ENCODE assay signal across 12 mouse cellular contexts in the genomic region with DNA sequence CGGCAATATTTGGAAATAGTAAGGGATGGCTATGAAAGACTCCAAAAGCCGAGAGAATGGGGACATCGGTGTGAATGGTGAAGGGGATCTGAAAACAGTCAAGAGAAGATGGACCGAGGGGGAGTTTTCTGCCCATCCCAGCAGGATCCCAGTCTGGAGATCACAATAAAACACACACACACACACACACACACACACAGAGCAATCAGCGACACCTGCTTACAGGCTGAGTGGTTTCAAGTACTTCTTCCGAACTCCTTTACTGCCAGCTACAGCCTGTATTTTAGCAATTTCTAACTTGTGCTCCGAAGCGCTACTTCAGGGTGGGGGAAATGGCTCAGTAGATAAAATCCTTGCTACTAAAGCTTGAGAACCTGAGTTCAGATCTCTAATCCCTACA.
DNase-seq lines count a peak whose midpoint lies in the region; ATAC-seq lines count a peak whose summit lies in the region.
"Had no signal": no experiment of that assay in that cellular context is flagged by ENCODE, and none has a peak within 500 bp of the region (broad histone marks: within the 10 kb centered on the region; RNA-seq: fewer than 3 reads in every experiment).

No protein-coding gene starts in this region.

- no peak for DNase-seq in neural tube, embryonic 10.5 days (ENCODE audit: extremely low spot score, low spot score)
- no peak for DNase-seq in spleen, adult 12 weeks (ENCODE audit: low spot score)
- no peak for DNase-seq in adrenal gland, postnatal 14 days
- DNase-seq: cerebellum, adult 9-10 months; gastrocnemius, adult 2 months; kidney, adult 18-20 months; lung, adult 2 months had no signal

- no peaks in the 10 kb centered on the region for H3K36me3 ChIP-seq in hindbrain, embryonic 15.5 days
- no peaks in the 10 kb centered on the region for H3K36me3 ChIP-seq in hindbrain, embryonic 16.5 days (ENCODE audit: control insufficient read depth, insufficient read depth, low read length)
- no peaks in the 10 kb centered on the region for H3K36me3 ChIP-seq in neural tube, embryonic 13.5 days
- no peaks in the 10 kb centered on the region for H3K36me3 ChIP-seq in forebrain, embryonic 16.5 days (ENCODE audit: control insufficient read depth, insufficient read depth)

- 46% methylated on average over 8 of the region's 8 CpGs for WGBS in hindbrain, embryonic 15.5 days
- 43% methylated on average over 8 of the region's 8 CpGs for WGBS in hindbrain, embryonic 16.5 days
- 48% methylated on average over 8 of the region's 8 CpGs for WGBS in neural tube, embryonic 13.5 days
- 12% methylated on average over 8 of the region's 8 CpGs for WGBS in forebrain, embryonic 16.5 days

- no peak for ATAC-seq in hindbrain, embryonic 15.5 days (ENCODE audit: low FRiP score, low read depth)
- no peak for ATAC-seq in hindbrain, embryonic 16.5 days
- ATAC-seq in neural tube, embryonic 13.5 days (ENCODE audit: low read depth): no peak
- peak; percentile 49; the same call in 1 of the 2 replicates for ATAC-seq in forebrain, embryonic 16.5 days
- ATAC-seq: CD4-positive, CD25-positive, alpha-beta regulatory T cell, adult 4 months had no signal

- no peak overlapping the region for H3K27ac ChIP-seq in hindbrain, embryonic 15.5 days (replicated peaks)
- H3K27ac ChIP-seq in hindbrain, embryonic 16.5 days (ENCODE audit: low read depth, low read length): no peak overlapping the region
- H3K27ac ChIP-seq in neural tube, embryonic 13.5 days (replicated peaks): peak overlapping the region; percentile 47; the same call in 1 of the 2 replicates
- H3K27ac ChIP-seq in forebrain, embryonic 16.5 days (ENCODE audit: low read length): no peak overlapping the region
- H3K27ac ChIP-seq: gastrocnemius, adult 2 months had no signal

- H3K9me3 ChIP-seq in hindbrain, embryonic 15.5 days: no peaks in the 10 kb centered on the region
- H3K9me3 ChIP-seq in hindbrain, embryonic 16.5 days (ENCODE audit: control insufficient read depth, low read length): no peaks in the 10 kb centered on the region
- no peaks in the 10 kb centered on the region for H3K9me3 ChIP-seq in neural tube, embryonic 13.5 days
- H3K9me3 ChIP-seq in forebrain, embryonic 16.5 days (ENCODE audit: control insufficient read depth, low read length): no peaks in the 10 kb centered on the region

- H3K4me2 ChIP-seq in hindbrain, embryonic 15.5 days: peak overlapping the region; percentile 16; the same call in 1 of the 2 replicates
- no peak overlapping the region for H3K4me2 ChIP-seq in hindbrain, embryonic 16.5 days (ENCODE audit: low read length)
- H3K4me2 ChIP-seq in neural tube, embryonic 13.5 days: no peak overlapping the region
- peak overlapping the region; percentile 8; the same call in 1 of the 2 replicates for H3K4me2 ChIP-seq in forebrain, embryonic 16.5 days (ENCODE audit: low read length)

- H3K27me3 ChIP-seq in hindbrain, embryonic 15.5 days: no peaks in the 10 kb centered on the region
- H3K27me3 ChIP-seq in hindbrain, embryonic 16.5 days (replicated peaks; ENCODE audit: control insufficient read depth, insufficient read depth, low read length): no peaks in the 10 kb centered on the region
- no peaks in the 10 kb centered on the region for H3K27me3 ChIP-seq in neural tube, embryonic 13.5 days
- 0 out of 2 replicates have a peak, but pooled peaks cover 3% of the 10 kb centered on the region for H3K27me3 ChIP-seq in forebrain, embryonic 16.5 days (replicated peaks; ENCODE audit: control insufficient read depth, insufficient read depth, low read length)

- peaks cover 8% of the 10 kb centered on the region for H3K4me1 ChIP-seq in hindbrain, embryonic 15.5 days (replicated peaks)
- no peaks in the 10 kb centered on the region; the same call in none of the 2 replicates for H3K4me1 ChIP-seq in hindbrain, embryonic 16.5 days (ENCODE audit: control insufficient read depth, insufficient read depth, low read depth, low read length)
- H3K4me1 ChIP-seq in neural tube, embryonic 13.5 days (replicated peaks): peaks cover 26% of the 10 kb centered on the region
- H3K4me1 ChIP-seq in forebrain, embryonic 16.5 days (replicated peaks; ENCODE audit: control insufficient read depth, insufficient read depth, low read length): peaks cover 14% of the 10 kb centered on the region

- H3K4me3 ChIP-seq in hindbrain, embryonic 15.5 days: no peak overlapping the region
- no peak overlapping the region for H3K4me3 ChIP-seq in hindbrain, embryonic 16.5 days (ENCODE audit: low read length)
- no peak overlapping the region for H3K4me3 ChIP-seq in neural tube, embryonic 13.5 days
- H3K4me3 ChIP-seq in forebrain, embryonic 16.5 days (replicated peaks; ENCODE audit: low read length): no peak overlapping the region
- H3K4me3 ChIP-seq: gastrocnemius, adult 2 months had no signal

- H3K9ac ChIP-seq in hindbrain, embryonic 15.5 days: no peak overlapping the region
- H3K9ac ChIP-seq in hindbrain, embryonic 16.5 days (ENCODE audit: low read depth, low read length): no peak overlapping the region
- H3K9ac ChIP-seq in neural tube, embryonic 13.5 days: no peak overlapping the region
- no peak overlapping the region for H3K9ac ChIP-seq in forebrain, embryonic 16.5 days (replicated peaks; ENCODE audit: low read depth, low read length)

Comparison
In these comparisons a context has a peak if more than half of its experiments do, and no peak if none do; other contexts are left out.
1. H3K4me2 ChIP-seq: peak in hindbrain, embryonic 15.5 days (single experiment) and forebrain, embryonic 16.5 days (single experiment); none in hindbrain, embryonic 16.5 days (single experiment) and neural tube, embryonic 13.5 days (single experiment).